Mouse (Mus musculus): Measurements from ENCODE around the gene Slc25a13.
A peak's percentile ranks its signal among the peaks of the same experiment; 100 is the strongest.

The Slc25a13 gene

DNA sequence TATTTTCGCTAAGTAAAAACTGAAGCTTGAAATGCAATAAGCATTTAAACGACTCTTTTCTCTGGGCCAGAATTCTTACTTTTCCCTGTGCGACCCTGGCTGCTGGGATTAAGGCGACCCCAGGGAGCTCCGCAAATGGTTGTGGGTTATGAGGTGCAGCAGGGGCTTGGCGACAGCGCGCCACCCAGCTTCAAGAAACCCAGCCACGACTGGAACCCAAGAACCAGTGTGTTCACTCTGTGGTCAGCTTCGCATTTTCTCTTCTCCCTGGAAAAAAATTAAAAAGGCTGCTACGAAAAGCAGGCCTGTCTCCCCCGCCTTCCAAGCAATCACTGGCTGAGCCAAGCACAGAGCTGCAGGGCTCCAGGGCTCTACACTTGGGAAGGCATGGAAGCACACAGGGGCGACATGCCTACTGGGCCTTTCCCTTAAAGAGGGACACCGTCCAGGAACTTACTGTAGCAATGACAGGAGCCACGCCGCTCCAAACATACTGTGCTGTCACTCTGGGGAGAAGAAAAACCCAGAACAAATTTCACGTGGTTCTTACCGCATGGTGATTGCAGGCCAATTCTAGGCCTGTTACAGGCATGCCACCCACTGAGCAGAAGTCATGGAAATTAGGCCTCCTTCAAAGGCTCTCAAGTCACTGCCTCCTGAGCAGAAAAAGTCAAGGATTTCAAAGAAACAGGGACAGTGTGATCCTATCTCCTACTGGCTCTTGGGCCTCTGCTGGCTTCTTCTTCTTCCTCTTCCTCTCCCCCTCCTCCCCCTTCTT is 178.0 kb downstream of the Slc25a13 start:
- peak; percentile 14 for DNase-seq (ENCODE audit: extremely low spot score)

DNA sequence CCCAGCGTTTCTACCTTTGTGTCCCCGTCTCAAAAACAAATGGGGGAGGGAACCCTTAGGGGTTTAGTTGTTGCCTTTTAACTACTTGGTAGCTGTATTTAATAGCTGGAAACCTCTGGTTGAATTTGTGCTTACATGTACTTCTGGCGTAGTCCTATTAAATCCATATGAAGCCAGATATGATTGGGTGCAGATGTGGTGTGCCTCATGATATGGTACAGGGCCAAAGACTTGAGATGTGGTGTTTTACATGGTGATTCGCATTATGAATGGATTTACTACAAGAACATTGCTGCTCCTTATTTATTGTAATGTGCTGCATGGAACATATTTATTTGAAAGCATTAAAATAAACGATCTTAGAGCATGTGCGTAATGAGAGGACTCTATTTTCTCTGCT is 189.3 kb downstream of the Slc25a13 start:
- no peak for DNase-seq (ENCODE audit: extremely low spot score)

DNA sequence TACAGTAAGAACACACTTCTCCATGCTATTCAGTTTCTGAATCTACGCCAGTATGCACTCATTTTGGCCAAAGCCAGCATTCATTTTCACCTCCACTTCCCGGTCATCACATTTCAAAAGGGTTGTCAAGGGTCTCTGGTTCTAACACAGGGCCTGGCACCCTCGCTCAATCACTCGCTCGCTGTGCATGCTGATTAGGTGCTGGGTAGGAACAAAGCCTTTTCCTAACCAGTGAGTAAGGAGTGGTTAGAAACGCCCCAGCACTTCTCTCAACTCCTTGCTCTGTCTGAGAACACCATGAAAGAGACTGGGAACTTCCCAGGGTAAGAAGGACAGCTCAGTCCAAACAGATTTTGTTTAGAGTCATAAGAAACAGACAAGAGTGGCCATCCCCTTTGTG is 193.0 kb downstream of the Slc25a13 start:
- no peak for DNase-seq (ENCODE audit: extremely low spot score)

DNA sequence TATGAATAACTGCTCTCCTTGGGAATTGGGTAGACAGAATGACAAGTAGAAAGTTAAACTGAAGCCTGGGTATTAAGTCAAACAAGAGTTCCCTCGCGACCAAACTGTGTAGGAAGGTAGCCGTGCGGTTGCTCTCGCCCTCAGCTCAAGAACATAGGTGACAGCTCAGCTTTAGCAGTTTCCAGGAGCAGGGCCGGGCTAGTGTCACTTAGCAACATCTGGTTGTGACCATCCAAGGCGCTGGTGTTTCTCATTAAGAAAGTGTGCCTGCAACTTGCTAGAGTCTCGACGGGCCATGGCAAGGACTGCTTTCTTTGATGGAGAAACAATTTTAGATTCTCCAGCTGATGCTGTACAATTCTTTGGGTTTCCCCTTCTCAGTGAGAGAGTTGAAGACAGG is 200.0 kb downstream of the Slc25a13 start:
- peak; percentile 28 for DNase-seq (ENCODE audit: extremely low spot score)

DNA sequence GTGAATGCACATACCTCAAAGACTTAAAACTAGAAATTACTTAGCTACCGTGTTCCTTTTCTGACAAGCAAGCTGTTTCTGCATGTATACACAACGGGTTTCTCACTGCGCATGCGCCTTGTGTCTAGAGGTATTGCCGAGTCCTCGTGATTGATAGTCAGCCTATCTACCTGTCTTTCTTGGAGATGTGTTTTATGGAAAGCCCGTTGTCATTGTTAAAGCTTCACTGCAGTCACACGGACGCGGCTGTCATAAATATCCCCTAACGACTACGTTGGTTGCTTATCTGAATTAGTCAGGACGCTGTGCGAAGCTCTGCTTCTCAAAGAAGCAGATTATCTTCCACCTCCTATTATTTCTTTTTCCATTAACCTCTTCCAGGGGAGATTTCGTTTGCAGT is 201.4 kb downstream of the Slc25a13 start:
- no peak for DNase-seq (ENCODE audit: extremely low spot score)

DNA sequence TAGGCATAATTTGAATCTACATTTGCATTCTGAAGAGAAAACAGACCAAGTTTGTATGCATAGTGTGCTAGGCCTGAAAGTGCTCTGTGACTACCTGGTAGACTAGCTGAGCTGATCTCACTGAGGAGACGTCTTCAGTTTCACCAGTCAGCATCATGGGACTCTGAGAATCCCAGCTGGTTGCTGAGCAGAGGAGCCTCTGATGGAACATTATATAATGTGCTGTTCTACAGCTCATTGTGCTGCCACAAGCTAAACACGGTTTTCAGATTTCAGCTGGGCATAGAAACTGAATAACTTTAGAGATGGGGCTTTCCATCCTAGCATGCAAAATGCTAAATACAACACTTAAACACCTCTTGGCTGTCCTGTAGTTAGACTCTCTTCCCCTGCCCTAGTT is 205.6 kb downstream of the Slc25a13 start:
- no peak for DNase-seq (ENCODE audit: extremely low spot score)

DNA sequence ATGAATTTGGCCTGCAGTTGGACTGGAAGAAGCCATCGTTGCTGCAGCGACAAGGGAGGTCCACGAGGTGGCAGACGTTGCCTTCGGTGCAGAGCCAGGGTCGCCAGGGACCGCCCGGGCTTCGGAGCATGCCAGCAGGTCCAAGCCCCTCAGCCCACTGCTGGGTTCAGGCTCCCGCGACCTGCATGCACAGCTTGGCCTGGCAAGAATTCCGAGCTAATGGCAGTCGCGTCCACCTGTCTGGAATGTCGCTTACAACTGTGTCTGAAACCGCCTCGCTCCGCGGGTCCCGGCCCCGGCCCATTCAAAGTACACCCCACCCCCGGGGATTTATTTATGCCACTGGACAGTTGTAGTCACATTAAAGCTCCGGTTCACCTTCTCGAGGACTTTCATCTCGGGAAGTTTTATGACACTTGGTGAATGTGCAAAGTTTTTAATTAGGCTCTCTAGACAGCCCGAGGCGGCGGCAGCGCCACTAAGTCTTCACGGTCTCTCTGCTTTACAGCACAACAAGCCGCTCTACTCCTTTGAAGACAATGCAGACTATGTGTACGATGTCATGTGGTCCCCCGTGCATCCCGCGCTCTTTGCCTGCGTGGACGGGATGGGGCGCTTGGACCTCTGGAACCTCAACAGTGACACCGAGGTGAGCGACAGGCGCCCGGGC is 211.1 kb downstream of the Slc25a13 start:
- peak; percentile 86 for DNase-seq (ENCODE audit: extremely low spot score)

DNA sequence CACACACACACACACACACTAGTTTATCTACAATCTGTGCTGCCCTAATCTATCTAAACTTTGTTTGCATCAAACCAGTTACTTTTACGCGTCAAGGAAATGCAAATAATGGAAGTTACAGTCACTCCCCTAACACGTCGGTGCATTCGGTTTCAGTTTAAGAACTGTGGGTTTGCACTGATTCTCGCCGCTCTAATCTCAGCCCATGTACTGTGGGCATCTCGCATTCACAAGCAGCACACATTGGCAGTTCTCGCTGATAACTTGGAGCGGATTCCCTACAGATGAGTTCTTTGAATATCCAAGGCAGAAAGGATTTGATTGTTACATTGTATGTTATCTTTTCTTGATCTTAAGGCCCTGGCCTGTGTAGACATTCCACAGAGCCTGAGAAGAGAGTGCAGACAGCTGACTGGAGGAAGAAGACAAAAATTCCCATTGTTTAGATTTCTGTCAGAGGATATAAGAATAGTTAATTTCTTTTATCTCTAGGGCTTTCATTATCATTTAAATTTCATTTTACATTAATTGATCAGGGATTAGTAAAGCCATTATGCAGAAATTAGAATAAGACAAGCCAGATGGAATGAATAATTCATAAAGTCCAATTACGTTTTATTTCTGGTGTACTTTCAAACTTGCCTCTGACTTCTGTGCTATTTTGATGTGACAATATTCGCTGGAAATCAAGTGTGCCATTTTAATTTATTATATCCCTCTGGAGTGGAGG is 212.1 kb downstream of the Slc25a13 start:
- no peak for DNase-seq (ENCODE audit: extremely low spot score)

DNA sequence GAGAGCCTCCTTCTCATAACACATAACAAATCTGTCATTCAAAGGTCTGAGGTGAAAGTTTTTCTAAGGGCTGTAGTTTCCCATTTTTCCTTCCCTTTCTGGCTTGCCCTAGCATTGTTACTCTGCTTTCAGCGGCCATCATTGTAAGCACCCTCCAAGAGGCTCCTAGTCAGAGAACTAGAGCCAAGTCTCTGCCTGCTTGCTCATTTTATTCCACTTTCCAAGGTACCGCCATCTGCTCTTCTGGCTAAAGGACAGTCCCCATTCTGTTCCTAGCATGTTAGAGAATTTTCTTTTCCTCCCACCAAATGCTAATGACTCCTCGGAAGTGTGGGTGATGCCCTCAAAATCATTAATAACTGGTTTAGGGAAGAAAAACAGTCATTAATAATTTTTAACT is 214.9 kb downstream of the Slc25a13 start:
- no peak for DNase-seq (ENCODE audit: extremely low spot score)

DNA sequence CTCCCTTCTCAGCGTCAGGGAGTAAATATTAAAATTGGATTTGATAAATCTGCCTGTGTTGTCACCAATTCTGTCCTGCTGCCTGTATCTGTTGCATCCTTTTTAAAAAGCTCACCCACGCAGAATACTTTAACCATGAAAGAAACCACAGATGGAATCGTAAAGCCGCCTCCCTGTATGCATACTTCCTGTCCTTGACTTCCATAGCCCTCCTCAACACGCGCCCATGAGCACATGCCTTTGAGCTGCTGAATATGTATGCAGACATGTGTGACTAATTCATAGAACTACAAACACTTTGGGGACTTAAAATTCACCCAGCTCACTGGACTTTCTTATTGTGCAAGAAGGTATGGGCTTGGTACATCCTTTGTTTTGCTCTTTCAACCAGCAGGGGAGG is 219.4 kb downstream of the Slc25a13 start:
- no peak for DNase-seq (ENCODE audit: extremely low spot score)

DNA sequence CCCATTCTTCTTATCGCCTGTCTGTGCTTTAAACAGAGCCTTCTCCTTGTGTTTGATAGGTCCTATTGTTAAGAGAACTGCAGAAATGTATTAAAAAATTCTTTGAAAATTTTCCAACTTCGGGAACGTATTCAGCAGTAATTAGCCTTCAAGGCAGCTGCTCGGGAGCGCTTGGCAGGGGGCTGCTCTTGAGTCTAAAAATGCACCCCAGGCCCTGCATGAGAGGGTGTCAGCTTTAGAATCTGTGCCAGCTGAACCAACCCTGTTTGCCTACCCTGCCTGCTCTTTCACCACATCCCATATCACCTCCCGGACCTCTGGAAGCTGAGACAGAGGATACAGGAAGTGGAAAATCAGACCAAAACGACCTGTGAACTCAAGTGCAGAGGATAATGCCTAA is 223.9 kb downstream of the Slc25a13 start:
- no peak for DNase-seq (ENCODE audit: extremely low spot score)

DNA sequence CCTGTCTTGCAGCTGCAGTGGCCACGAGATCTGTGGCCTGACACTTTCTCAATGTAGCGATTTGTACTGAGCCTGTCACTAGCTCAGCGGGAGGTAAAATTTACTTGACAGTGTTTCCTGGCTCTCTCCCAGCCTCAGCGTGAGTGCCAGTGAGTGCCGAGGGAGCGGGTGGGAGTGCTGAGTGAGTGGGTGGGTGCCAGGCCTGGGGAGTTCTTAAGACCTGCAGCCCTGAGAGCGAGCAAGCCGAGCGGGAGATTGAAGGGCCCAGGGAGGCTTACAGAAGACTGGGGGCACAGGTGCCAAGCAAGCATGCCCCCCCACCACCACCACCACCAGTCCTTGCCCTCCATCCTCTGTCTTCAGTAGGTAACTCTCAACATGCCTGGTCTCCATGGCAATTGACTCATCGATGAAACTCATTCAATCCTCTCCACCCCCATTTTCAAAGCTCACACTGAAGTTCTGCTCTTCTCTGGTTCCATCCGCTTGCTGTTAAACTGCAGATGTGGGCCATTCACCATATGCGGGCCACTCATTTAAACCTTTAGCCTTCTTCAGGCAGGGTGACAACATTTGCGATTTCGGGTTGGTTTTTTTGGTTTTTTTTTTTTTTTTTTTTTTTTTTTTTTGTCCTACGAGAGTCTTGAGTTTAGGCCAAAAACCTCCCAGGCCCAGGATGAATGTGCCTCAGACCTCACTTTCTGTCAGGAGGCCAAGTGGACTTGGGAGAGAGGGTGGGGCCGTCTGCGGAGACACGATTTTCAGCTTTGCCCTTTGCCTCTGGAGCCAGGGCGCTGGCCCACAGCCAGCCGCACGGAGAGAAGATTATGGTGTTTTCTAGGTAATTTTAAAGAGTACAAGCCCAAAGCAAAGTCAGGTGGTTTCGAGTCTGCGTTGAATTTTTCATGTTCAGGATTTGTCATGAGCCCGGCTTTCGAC is 224.9 kb downstream of the Slc25a13 start:
- DNase-seq (ENCODE audit: extremely low spot score): no peak

DNA sequence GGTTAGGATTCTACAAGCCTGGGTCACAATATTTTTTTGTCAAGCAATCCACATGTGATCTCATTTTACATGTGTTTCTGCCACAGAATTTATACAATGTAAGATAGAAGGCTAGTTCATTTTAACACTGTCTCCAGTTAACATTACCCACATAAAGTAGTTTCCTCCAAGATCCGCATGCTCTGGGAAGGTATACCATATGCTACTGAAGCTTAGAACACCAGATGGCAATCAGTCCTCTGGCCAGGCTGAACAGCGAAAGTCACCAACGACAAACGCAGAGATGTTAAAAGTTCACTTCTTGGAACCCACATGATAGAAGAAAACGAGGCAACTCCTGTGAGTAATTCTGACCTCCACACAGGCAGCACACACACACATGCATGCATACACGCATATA is 225.7 kb downstream of the Slc25a13 start:
- DNase-seq (ENCODE audit: extremely low spot score): no peak
